21 mouse cellular contexts compared by ENCODE assay signal in the genomic region with DNA sequence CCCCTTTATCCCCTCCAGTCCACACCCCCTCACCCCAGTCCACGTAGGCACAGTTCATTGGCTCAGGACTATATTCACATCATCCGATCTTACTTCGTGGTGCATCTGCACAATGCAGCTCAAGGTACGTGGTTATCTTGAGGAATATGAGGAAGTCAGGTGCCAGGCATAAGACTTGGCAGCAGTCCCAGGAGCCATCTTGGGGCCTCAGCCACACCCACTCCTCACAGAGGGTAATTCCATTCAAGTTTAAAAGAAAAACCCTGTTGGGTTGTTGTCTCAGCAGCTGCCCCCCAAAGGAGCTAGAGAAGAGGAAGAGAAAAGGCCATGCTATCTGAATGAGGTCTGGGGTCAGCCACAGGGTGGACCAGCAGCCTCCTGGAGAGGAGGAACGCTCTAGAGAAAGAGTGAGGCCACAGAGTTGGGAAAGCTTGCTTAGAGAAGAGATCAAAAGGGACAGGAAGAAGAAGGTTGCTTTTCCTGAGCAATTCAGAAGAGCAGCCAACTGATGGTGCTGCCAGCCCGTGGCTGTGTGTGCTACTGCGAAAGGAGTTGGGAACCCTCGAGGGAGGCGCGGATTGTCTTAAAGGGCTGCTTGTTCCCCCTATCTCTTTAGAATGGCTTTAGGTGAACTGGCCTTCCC. TPM values are rescaled to one million over a fixed set of nuclear protein-coding genes. Genes with fewer than 3 reads are reported as not detected.
DNase-seq lines count a peak whose midpoint lies in the region; ATAC-seq lines count a peak whose summit lies in the region.
"Had no signal": no experiment of that assay in that cellular context is flagged by ENCODE, and none has a peak within 500 bp of the region (broad histone marks: within the 10 kb centered on the region; RNA-seq: fewer than 3 reads in every experiment).

No protein-coding gene starts in this region.

- H3K4me1 ChIP-seq in intestine, embryonic 16.5 days (ENCODE audit: control insufficient read depth, insufficient read depth, low read length), result no peaks in the 10 kb centered on the region; the same call in 1 of the 2 replicates
- no peaks in the 10 kb centered on the region for H3K4me1 ChIP-seq in liver, embryonic 12.5 days
- H3K4me1 ChIP-seq: embryonic facial prominence, embryonic 12.5 days; hindbrain, embryonic 15.5 days had no signal

- no peaks in the 10 kb centered on the region for H3K9me3 ChIP-seq in intestine, embryonic 16.5 days (ENCODE audit: control insufficient read depth, low read length)
- H3K9me3 ChIP-seq in liver, embryonic 12.5 days (replicated peaks), result no peaks in the 10 kb centered on the region
- H3K9me3 ChIP-seq: embryonic facial prominence, embryonic 12.5 days; heart, embryonic 15.5 days; hindbrain, embryonic 10.5 days; hindbrain, embryonic 15.5 days had no signal

- no peak overlapping the region for H3K4me3 ChIP-seq in intestine, embryonic 16.5 days (ENCODE audit: low read length)
- no peak overlapping the region for H3K4me3 ChIP-seq in liver, embryonic 12.5 days
- H3K4me3 ChIP-seq: embryonic facial prominence, embryonic 12.5 days; heart, adult 2 months; heart, embryonic 15.5 days; hindbrain, embryonic 10.5 days; hindbrain, embryonic 15.5 days had no signal

- ATAC-seq in common myeloid progenitor, adult 5-6 weeks (replicated peaks; ENCODE audit: low read depth, poor library complexity, severe bottlenecking), result peak; percentile 25; the same call in 1 of the 2 replicates
- peak; percentile 84 for ATAC-seq in intestine, embryonic 16.5 days
- peak; percentile 42; the same call in 1 of the 2 replicates for ATAC-seq in megakaryocyte progenitor cell, adult 5-6 weeks (replicated peaks; ENCODE audit: poor library complexity)
- no peak for ATAC-seq in liver, embryonic 12.5 days
- ATAC-seq: forebrain, embryonic 16.5 days had no signal

- WGBS in intestine, embryonic 16.5 days, result 83% methylated on average over 10 of the region's 10 CpGs
- 70% methylated on average over 10 of the region's 10 CpGs for WGBS in liver, embryonic 12.5 days (ENCODE audit: insufficient replicate concordance)

- H3K4me2 ChIP-seq in intestine, embryonic 16.5 days (ENCODE audit: low read depth, low read length), result no peak overlapping the region
- no peak overlapping the region for H3K4me2 ChIP-seq in liver, embryonic 12.5 days
- H3K4me2 ChIP-seq: embryonic facial prominence, embryonic 12.5 days; heart, embryonic 11.5 days; heart, embryonic 15.5 days; hindbrain, embryonic 15.5 days had no signal

- no peak overlapping the region; the same call in 1 of the 2 replicates for H3K27ac ChIP-seq in intestine, embryonic 16.5 days (ENCODE audit: low read length)
- no peak overlapping the region for H3K27ac ChIP-seq in liver, embryonic 12.5 days
- H3K27ac ChIP-seq: embryonic facial prominence, embryonic 12.5 days; heart, adult 2 months; heart, embryonic 15.5 days; hindbrain, embryonic 10.5 days; hindbrain, embryonic 15.5 days had no signal

- H3K9ac ChIP-seq in intestine, embryonic 16.5 days (ENCODE audit: low read depth, low read length), result no peak overlapping the region
- no peak overlapping the region for H3K9ac ChIP-seq in liver, embryonic 12.5 days
- H3K9ac ChIP-seq: embryonic facial prominence, embryonic 12.5 days; heart, embryonic 15.5 days; hindbrain, embryonic 15.5 days had no signal

- intact Hi-C loops in left cerebral cortex, postnatal 25 days (cut with DNase I), result no loop called here

- no peaks in the 10 kb centered on the region for H3K36me3 ChIP-seq in intestine, embryonic 16.5 days (ENCODE audit: control insufficient read depth, insufficient read depth, low read length)
- H3K36me3 ChIP-seq in liver, embryonic 12.5 days, result no peaks in the 10 kb centered on the region
- H3K36me3 ChIP-seq: embryonic facial prominence, embryonic 12.5 days; heart, embryonic 15.5 days; hindbrain, embryonic 10.5 days; hindbrain, embryonic 15.5 days had no signal

- H3K27me3 ChIP-seq in intestine, embryonic 16.5 days (replicated peaks; ENCODE audit: control insufficient read depth, insufficient read depth, low read length), result no peaks in the 10 kb centered on the region
- no peaks in the 10 kb centered on the region for H3K27me3 ChIP-seq in liver, embryonic 12.5 days (replicated peaks)
- H3K27me3 ChIP-seq: embryonic facial prominence, embryonic 12.5 days; heart, embryonic 15.5 days; hindbrain, embryonic 15.5 days had no signal

- peak; percentile 17 to 25 for DNase-seq in lung, adult 18-20 months
- DNase-seq in lung, postnatal 25 days (ENCODE audit: low spot score), result no peak
- no peak for DNase-seq in adrenal gland, postnatal 25 days
- DNase-seq in left cerebral cortex, postnatal 25 days (ENCODE audit: low spot score in 2 of 2), result no peak
- DNase-seq: adrenal gland, adult 8-10 months; cerebellum, adult 11 months; cerebellum, adult 8-10 months; cerebellum, postnatal 14 days; gastrocnemius, postnatal 10 days; heart, adult 2 months; heart, postnatal 14 days had no signal

RNA-seq across cellular contexts. Expression of a gene that starts 16.5 kb away (rescaled TPM):
- 3.4 and 4.7 TPM in 2 replicates for total RNA-seq in common myeloid progenitor, adult 5-6 weeks (2017)
- polyA plus RNA-seq in intestine, embryonic 16.5 days (2015; fragmentation: Nextera tagmentation; extraction: Ambion mirVana), result 16.0 and 16.9 TPM in 2 replicates
- total RNA-seq in megakaryocyte progenitor cell, adult 5-6 weeks (2015), result 2.1 and 2.7 TPM in 2 replicates
- 2.7 and 2.9 TPM in 2 replicates for total RNA-seq in megakaryocyte progenitor cell, adult 5-6 weeks (2017)
- 19.0 and 30.9 TPM in 2 replicates for total RNA-seq in adrenal gland, postnatal 25 days (2021)
- 3.6 and 3.7 TPM in 2 replicates for polyA plus RNA-seq in liver, embryonic 12.5 days (2016; fragmentation: Nextera tagmentation; extraction: Ambion mirVana)
- total RNA-seq in left cerebral cortex, postnatal 25 days (2021), result 10 to 100 TPM; 18.4 to 22.6 TPM

Comparison
In these comparisons a context has a peak if more than half of its experiments do, and no peak if none do; other contexts are left out.
1. DNase-seq: peak in lung, adult 18-20 months (2 of 2); none in lung, postnatal 25 days (single experiment), adrenal gland, postnatal 25 days (single experiment) and left cerebral cortex, postnatal 25 days (0 of 2).